Mouse (Mus musculus): ENCODE results near the gene Ankrd9.

Ankrd9 gene

GRCm38 (mm10) chr12:110965500-110965899, 13.3 kb downstream of the Ankrd9 start:
- no peak for DNase-seq (ENCODE audit: extremely low spot score, low read depth, low spot score)

- no peak for DNase-seq (ENCODE audit: extremely low spot score, low read depth, low spot score)
Observed at GRCm38 (mm10) chr12:110961973-110962372, 16.9 kb downstream of the Ankrd9 start.

GRCm38 (mm10) chr12:110954351-110954991, 24.4 kb downstream of the Ankrd9 start:
- DNase-seq (ENCODE audit: extremely low spot score, low read depth, low spot score), result no peak

- no peak for DNase-seq (ENCODE audit: extremely low spot score, low read depth, low spot score)
Observed at GRCm38 (mm10) chr12:110953900-110954299, 24.9 kb downstream of the Ankrd9 start.

GRCm38 (mm10) chr12:110953443-110953842, 25.4 kb downstream of the Ankrd9 start:
- no peak for DNase-seq (ENCODE audit: extremely low spot score, low read depth, low spot score)

- DNase-seq (ENCODE audit: extremely low spot score, low read depth, low spot score), result no peak
Observed at GRCm38 (mm10) chr12:110952628-110953385, 26.0 kb downstream of the Ankrd9 start.

- DNase-seq (ENCODE audit: extremely low spot score, low read depth, low spot score), result no peak
Observed at GRCm38 (mm10) chr12:110951236-110951635, 27.6 kb downstream of the Ankrd9 start.

- no peak for DNase-seq (ENCODE audit: extremely low spot score, low read depth, low spot score)
Observed at GRCm38 (mm10) chr12:110950151-110950550, 28.7 kb downstream of the Ankrd9 start.

- DNase-seq (ENCODE audit: extremely low spot score, low read depth, low spot score), result no peak
Observed at GRCm38 (mm10) chr12:110949410-110949809, 29.4 kb downstream of the Ankrd9 start.

- no peak for DNase-seq (ENCODE audit: extremely low spot score, low read depth, low spot score)
Observed at GRCm38 (mm10) chr12:110948910-110949201, 30.0 kb downstream of the Ankrd9 start.

- DNase-seq (ENCODE audit: extremely low spot score, low read depth, low spot score), result no peak
Observed at GRCm38 (mm10) chr12:110948082-110948909, 30.5 kb downstream of the Ankrd9 start.

GRCm38 (mm10) chr12:110946216-110946615, 32.6 kb downstream of the Ankrd9 start:
- DNase-seq (ENCODE audit: extremely low spot score, low read depth, low spot score), result no peak

- DNase-seq (ENCODE audit: extremely low spot score, low read depth, low spot score), result no peak
Observed at GRCm38 (mm10) chr12:110940869-110941268, 38.0 kb downstream of the Ankrd9 start.

- DNase-seq (ENCODE audit: extremely low spot score, low read depth, low spot score), result no peak
Observed at GRCm38 (mm10) chr12:110939385-110939784, 39.5 kb downstream of the Ankrd9 start.

GRCm38 (mm10) chr12:110937496-110937895, 41.3 kb downstream of the Ankrd9 start:
- no peak for DNase-seq (ENCODE audit: extremely low spot score, low read depth, low spot score)

- DNase-seq (ENCODE audit: extremely low spot score, low read depth, low spot score), result peak; percentile 70
Observed at GRCm38 (mm10) chr12:110935983-110936620, 42.7 kb downstream of the Ankrd9 start.

- no peak for DNase-seq (ENCODE audit: extremely low spot score, low read depth, low spot score)
Observed at GRCm38 (mm10) chr12:110932820-110933219, 46.0 kb downstream of the Ankrd9 start.
